Mouse (Mus musculus): ENCODE measurements around the gene Agpat4. TPM values are rescaled to one million over a fixed set of nuclear protein-coding genes. Genes with fewer than 3 reads are reported as not detected.

Gene Agpat4
- polyA plus RNA-seq, 1 experiment from 2014 or later, result 5.8 TPM

GRCm38 (mm10) chr17:12146132-12146681 is 27.7 kb downstream of the Agpat4 start:
- Histone ChIP-seq H3K4me3 (ENCODE audit: low read depth, low read length) (no peak overlapping the region), H3K4me1 (replicated peaks; ENCODE audit: control insufficient read depth, insufficient read depth, low read length) (no peaks in the 10 kb centered on the region), H3K36me3 (ENCODE audit: control insufficient read depth, insufficient read depth) (no peaks in the 10 kb centered on the region), H3K9ac (ENCODE audit: low read depth, low read length) (no peak overlapping the region), H3K27me3 (replicated peaks; ENCODE audit: control insufficient read depth, insufficient read depth, low read length) (no peaks in the 10 kb centered on the region), H3K9me3 (ENCODE audit: control insufficient read depth) (no peaks in the 10 kb centered on the region), H3K4me2 (replicated peaks; ENCODE audit: low read depth) (no peak overlapping the region), H3K27ac (ENCODE audit: low read depth, low read length) (no peak overlapping the region)
- TF ChIP-seq CTCF (IDR thresholded peaks at IDR 0.05; ENCODE audit: low read depth), result no peak
- no peak for ATAC-seq
- 79% methylated on average over 5 of the region's 5 CpGs for WGBS

- no peak for TF ChIP-seq CTCF (IDR thresholded peaks at IDR 0.05; ENCODE audit: low read depth)
- H3K9ac ChIP-seq (ENCODE audit: low read depth, low read length), result no peak overlapping the region
- peaks cover 4% of the 10 kb centered on the region; the same call in 1 of the 2 replicates for H3K36me3 ChIP-seq (ENCODE audit: control insufficient read depth, insufficient read depth)
- H3K9me3 ChIP-seq (ENCODE audit: control insufficient read depth), result no peaks in the 10 kb centered on the region
- H3K4me3 ChIP-seq (ENCODE audit: low read depth, low read length), result no peak overlapping the region
- H3K27ac ChIP-seq (ENCODE audit: low read depth, low read length), result no peak overlapping the region
- H3K27me3 ChIP-seq (replicated peaks; ENCODE audit: control insufficient read depth, insufficient read depth, low read length), result no peaks in the 10 kb centered on the region
- H3K4me2 ChIP-seq (replicated peaks; ENCODE audit: low read depth), result no peak overlapping the region
- ATAC-seq, result no peak
- H3K4me1 ChIP-seq (replicated peaks; ENCODE audit: control insufficient read depth, insufficient read depth, low read length), result no peaks in the 10 kb centered on the region
- WGBS, result 85% methylated on average over 4 of the region's 4 CpGs
These were observed 29.3 kb downstream of the Agpat4 start for GRCm38 (mm10) chr17:12147830-12148229.

- no peak for TF ChIP-seq CTCF (IDR thresholded peaks at IDR 0.05; ENCODE audit: low read depth)
- H3K36me3 ChIP-seq (ENCODE audit: control insufficient read depth, insufficient read depth), result peaks cover 4% of the 10 kb centered on the region; the same call in 1 of the 2 replicates
- H3K4me1 ChIP-seq (replicated peaks; ENCODE audit: control insufficient read depth, insufficient read depth, low read length), result no peaks in the 10 kb centered on the region
- no peak overlapping the region for H3K9ac ChIP-seq (ENCODE audit: low read depth, low read length)
- no peaks in the 10 kb centered on the region for H3K27me3 ChIP-seq (replicated peaks; ENCODE audit: control insufficient read depth, insufficient read depth, low read length)
- H3K9me3 ChIP-seq (ENCODE audit: control insufficient read depth), result no peaks in the 10 kb centered on the region
- H3K4me2 ChIP-seq (replicated peaks; ENCODE audit: low read depth), result no peak overlapping the region
- no peak overlapping the region for H3K4me3 ChIP-seq (ENCODE audit: low read depth, low read length)
- ATAC-seq, result no peak
- H3K27ac ChIP-seq (ENCODE audit: low read depth, low read length), result no peak overlapping the region
- 79% methylated on average over 6 of the region's 6 CpGs for WGBS
These were observed 30.8 kb downstream of the Agpat4 start for GRCm38 (mm10) chr17:12149232-12149861.

GRCm38 (mm10) chr17:12150970-12151369 is 32.5 kb downstream of the Agpat4 start:
- Histone ChIP-seq H3K4me1 (replicated peaks; ENCODE audit: control insufficient read depth, insufficient read depth, low read length) (no peaks in the 10 kb centered on the region), H3K9ac (ENCODE audit: low read depth, low read length) (no peak overlapping the region), H3K9me3 (ENCODE audit: control insufficient read depth) (no peaks in the 10 kb centered on the region), H3K27ac (ENCODE audit: low read depth, low read length) (no peak overlapping the region), H3K36me3 (ENCODE audit: control insufficient read depth, insufficient read depth) (peaks cover 4% of the 10 kb centered on the region; the same call in 1 of the 2 replicates), H3K4me2 (replicated peaks; ENCODE audit: low read depth) (no peak overlapping the region), H3K4me3 (ENCODE audit: low read depth, low read length) (no peak overlapping the region), H3K27me3 (replicated peaks; ENCODE audit: control insufficient read depth, insufficient read depth, low read length) (no peaks in the 10 kb centered on the region)
- 90% methylated on average over 2 of the region's 2 CpGs for WGBS
- no peak for ATAC-seq
- no peak for TF ChIP-seq CTCF (IDR thresholded peaks at IDR 0.05; ENCODE audit: low read depth)

- WGBS, result 72% methylated on average over 2 of the region's 2 CpGs
- Histone ChIP-seq H3K27ac (ENCODE audit: low read depth, low read length) (no peak overlapping the region), H3K9ac (ENCODE audit: low read depth, low read length) (no peak overlapping the region), H3K9me3 (ENCODE audit: control insufficient read depth) (no peaks in the 10 kb centered on the region), H3K36me3 (ENCODE audit: control insufficient read depth, insufficient read depth) (peaks cover 4% of the 10 kb centered on the region; the same call in 1 of the 2 replicates), H3K4me3 (ENCODE audit: low read depth, low read length) (no peak overlapping the region), H3K27me3 (replicated peaks; ENCODE audit: control insufficient read depth, insufficient read depth, low read length) (no peaks in the 10 kb centered on the region), H3K4me2 (replicated peaks; ENCODE audit: low read depth) (no peak overlapping the region), H3K4me1 (replicated peaks; ENCODE audit: control insufficient read depth, insufficient read depth, low read length) (no peaks in the 10 kb centered on the region)
- no peak for TF ChIP-seq CTCF (IDR thresholded peaks at IDR 0.05; ENCODE audit: low read depth)
- no peak for ATAC-seq
These were observed 35.8 kb downstream of the Agpat4 start for GRCm38 (mm10) chr17:12154260-12154659.

- Histone ChIP-seq H3K9ac (ENCODE audit: low read depth, low read length) (no peak overlapping the region), H3K4me2 (replicated peaks; ENCODE audit: low read depth) (no peak overlapping the region), H3K27me3 (replicated peaks; ENCODE audit: control insufficient read depth, insufficient read depth, low read length) (no peaks in the 10 kb centered on the region), H3K4me1 (replicated peaks; ENCODE audit: control insufficient read depth, insufficient read depth, low read length) (no peaks in the 10 kb centered on the region), H3K9me3 (ENCODE audit: control insufficient read depth) (no peaks in the 10 kb centered on the region), H3K4me3 (ENCODE audit: low read depth, low read length) (no peak overlapping the region), H3K27ac (ENCODE audit: low read depth, low read length) (no peak overlapping the region), H3K36me3 (ENCODE audit: control insufficient read depth, insufficient read depth) (peaks cover 4% of the 10 kb centered on the region; the same call in 1 of the 2 replicates)
- 86% methylated on average over 6 of the region's 6 CpGs for WGBS
- no peak for TF ChIP-seq CTCF (IDR thresholded peaks at IDR 0.05; ENCODE audit: low read depth)
- no peak for ATAC-seq
These were observed 36.7 kb downstream of the Agpat4 start for GRCm38 (mm10) chr17:12155236-12155635.
